Mouse (Mus musculus) urinary bladder, adult 18-20 months (tissue): ENCODE measurements around the gene Kif21b.
A peak's percentile ranks its signal among the peaks of the same experiment; 100 is the strongest.

ENCODE experiments used
- DNase-seq, 2 experiments: peaks; one replicate each; pipeline ENCODE4 v3.0.0; 2022; ENCODE audit warnings: low spot score in 2 of 2, mixed read lengths in 2 of 2

The Kif21b gene

GRCm38 (mm10) chr1:136130951-136131558 is at the start of gene Kif21b:
TSS of gene Kif21b (plus strand) at chr1:136131389.
- DNase-seq, result peak; percentile 74

GRCm38 (mm10) chr1:136085988-136086685 is 45.1 kb upstream of the Kif21b start:
- DNase-seq, result no peak

GRCm38 (mm10) chr1:136089368-136090165 is 41.6 kb upstream of the Kif21b start:
- DNase-seq, result no peak

- no peak for DNase-seq
These were observed 37.5 kb upstream of the Kif21b start for GRCm38 (mm10) chr1:136093726-136094125.

- DNase-seq, result no peak
These were observed 36.4 kb upstream of the Kif21b start for GRCm38 (mm10) chr1:136094807-136095206.

- DNase-seq, result no peak
These were observed 29.1 kb upstream of the Kif21b start for GRCm38 (mm10) chr1:136102094-136102493.

- DNase-seq, result no peak
These were observed 28.6 kb upstream of the Kif21b start for GRCm38 (mm10) chr1:136102551-136102950.

- DNase-seq, result no peak
These were observed 28.2 kb upstream of the Kif21b start for GRCm38 (mm10) chr1:136102981-136103380.

GRCm38 (mm10) chr1:136103696-136104095 is 27.5 kb upstream of the Kif21b start:
- DNase-seq, result no peak

- no peak for DNase-seq
These were observed 26.4 kb upstream of the Kif21b start for GRCm38 (mm10) chr1:136104741-136105140.

- no peak for DNase-seq
These were observed 21.7 kb upstream of the Kif21b start for GRCm38 (mm10) chr1:136109464-136109863.

- DNase-seq, result peak in 1 of 2 experiments; percentile 51
These were observed 15.0 kb upstream of the Kif21b start for GRCm38 (mm10) chr1:136116183-136116582.

- no peak for DNase-seq
These were observed 14.1 kb upstream of the Kif21b start for GRCm38 (mm10) chr1:136117069-136117468.

- DNase-seq, result no peak
These were observed 12.3 kb upstream of the Kif21b start for GRCm38 (mm10) chr1:136118875-136119274.

- DNase-seq, result no peak
These were observed 11.5 kb upstream of the Kif21b start for GRCm38 (mm10) chr1:136119571-136120262.

- no peak for DNase-seq
These were observed 11.0 kb upstream of the Kif21b start for GRCm38 (mm10) chr1:136120263-136120603.

GRCm38 (mm10) chr1:136120785-136121184 is 10.4 kb upstream of the Kif21b start:
- no peak for DNase-seq

GRCm38 (mm10) chr1:136122030-136122429 is 9.2 kb upstream of the Kif21b start:
- DNase-seq, result no peak

- DNase-seq, result no peak
These were observed 4.9 kb upstream of the Kif21b start for GRCm38 (mm10) chr1:136126159-136126765.

GRCm38 (mm10) chr1:136126895-136127294 is 4.3 kb upstream of the Kif21b start:
- DNase-seq, result peak in 1 of 2 experiments; percentile 61

GRCm38 (mm10) chr1:136127856-136128255 is 3.3 kb upstream of the Kif21b start:
- DNase-seq, result no peak

- DNase-seq, result no peak
These were observed 2.8 kb upstream of the Kif21b start for GRCm38 (mm10) chr1:136128416-136128815.
